Mouse (Mus musculus) midbrain, embryonic 10.5 days (tissue): ENCODE results near the gene Bbs4. TPM values are rescaled to one million over a fixed set of nuclear protein-coding genes. Genes with fewer than 3 reads are reported as not detected.

Experiments
- DNase-seq: peaks from one replicate; pipeline ENCODE4 v3.0.0-alpha.2; 2017; ENCODE audit warnings: low spot score
- H3K27ac ChIP-seq: fragments of 300-500 bp; sonication (generic); replicated peaks from 2 replicates; pipeline ENCODE4 v1.5.1; 2016; ENCODE audit warnings: mild to moderate bottlenecking
- H3K27me3 ChIP-seq: fragments of 300-500 bp; sonication (generic); 2 replicates; pipeline ENCODE4 v1.6.1; 2016; ENCODE audit warnings: low read depth, mild to moderate bottlenecking; ENCODE audit not compliant: poor library complexity, severe bottlenecking
- H3K36me3 ChIP-seq: fragments of 300-500 bp; sonication (generic); 2 replicates; pipeline ENCODE4 v1.6.1; 2016; ENCODE audit warnings: mild to moderate bottlenecking, moderate library complexity
- H3K4me1 ChIP-seq: fragments of 300-500 bp; sonication (generic); 2 replicates; pipeline ENCODE4 v1.6.1; 2016
- H3K4me3 ChIP-seq: fragments of 300-500 bp; sonication (generic); 2 replicates; pipeline ENCODE4 v1.5.1; 2016; ENCODE audit warnings: mild to moderate bottlenecking, moderate library complexity
- H3K9me3 ChIP-seq: fragments of 300-500 bp; sonication (generic); replicated peaks from 2 replicates; pipeline ENCODE4 v1.6.1; 2016; ENCODE audit warnings: mild to moderate bottlenecking
- WGBS: fragments of 180-500 bp; shearing (Covaris S2); methylation state at CpG from one replicate; pipeline ENCODE4 v1.1.7; 2016; 5-methylcytosine and 5-hydroxymethylcytosine counted together
- polyA plus RNA-seq: library from polyadenylated mRNA; unstranded; fragments of >200 nt; fragmentation: Nextera tagmentation; extraction: Ambion mirVana; gene quantifications from 2 replicates; pipeline ENCODE4 v1.2.1, GENCODE M21; 2016

The Bbs4 gene
- polyA plus RNA-seq, 1 experiment from 2014 or later, result 22.6 TPM

DNA sequence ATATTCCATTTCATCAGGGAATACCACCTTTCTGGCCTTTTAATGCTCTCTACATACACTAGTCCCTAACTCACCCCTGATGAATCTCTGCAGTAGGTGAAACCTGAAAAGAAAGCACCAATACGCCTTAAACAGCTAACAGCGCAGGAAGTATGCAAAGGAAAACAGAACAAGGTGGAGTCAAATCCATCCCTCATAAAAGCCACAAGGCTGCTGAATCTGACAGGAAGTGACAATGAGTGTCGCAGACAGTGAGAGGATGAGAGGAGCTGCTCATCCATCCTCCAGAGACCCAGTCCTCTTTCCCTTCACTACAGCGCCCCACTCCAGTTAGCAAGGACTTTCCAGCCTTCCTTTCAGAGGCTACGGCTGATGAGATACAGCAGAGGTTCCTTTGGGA lies 14.9 kb downstream of the Bbs4 start:
- H3K27me3 ChIP-seq, result no peaks in the 10 kb centered on the region
- H3K27ac ChIP-seq, result no peak overlapping the region
- WGBS, result 84% methylated on average over 5 of the region's 5 CpGs
- DNase-seq, result no peak
- no peak overlapping the region for H3K4me3 ChIP-seq
- peaks cover 50% of the 10 kb centered on the region for H3K36me3 ChIP-seq
- no peaks in the 10 kb centered on the region for H3K4me1 ChIP-seq
- H3K9me3 ChIP-seq, result no peaks in the 10 kb centered on the region

DNA sequence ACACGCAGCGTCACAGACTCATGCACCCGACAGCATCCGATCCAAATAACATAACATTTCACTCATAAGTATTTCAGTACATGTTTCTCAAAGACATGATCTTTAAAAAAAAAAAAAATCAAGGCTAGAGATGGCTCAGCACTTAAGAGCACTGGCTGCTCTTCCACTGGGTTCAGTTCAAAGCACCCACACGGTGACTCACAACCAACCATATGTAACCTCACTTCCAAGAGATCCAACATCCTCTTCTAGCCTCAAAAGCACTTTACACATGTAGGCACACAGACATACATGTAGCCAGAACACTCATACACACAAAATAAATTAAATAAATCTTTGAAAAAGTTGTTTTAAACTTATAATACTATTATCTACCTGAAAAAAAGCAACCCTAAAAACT lies 15.4 kb downstream of the Bbs4 start:
- Histone ChIP-seq H3K4me1 (no peaks in the 10 kb centered on the region), H3K36me3 (peaks cover 51% of the 10 kb centered on the region), H3K27ac (no peak overlapping the region), H3K4me3 (no peak overlapping the region), H3K9me3 (no peaks in the 10 kb centered on the region), H3K27me3 (no peaks in the 10 kb centered on the region)
- no peak for DNase-seq
- 97% methylated on average over 5 of the region's 5 CpGs for WGBS

DNA sequence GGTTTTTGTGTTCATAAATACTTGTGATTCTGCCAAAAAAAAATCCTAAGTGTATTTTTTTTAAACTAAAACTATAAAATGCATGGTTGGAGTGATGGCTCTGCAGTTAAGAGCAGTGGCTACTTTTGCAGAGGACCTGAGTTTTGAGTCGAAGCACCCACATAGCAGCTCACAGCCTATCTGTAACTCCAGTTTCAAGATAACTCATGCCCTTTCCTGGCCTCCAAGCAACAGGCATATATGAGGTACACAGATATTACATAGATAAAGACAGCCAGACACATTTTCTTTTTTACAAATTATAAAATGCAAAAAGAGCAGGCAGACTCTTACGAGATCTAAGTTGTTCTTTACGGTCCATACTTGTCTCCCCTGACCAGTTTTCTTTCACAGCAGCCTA lies 16.8 kb downstream of the Bbs4 start:
- peaks cover 51% of the 10 kb centered on the region for H3K36me3 ChIP-seq
- WGBS, result 97% methylated on average over 3 of the region's 3 CpGs
- H3K9me3 ChIP-seq, result no peaks in the 10 kb centered on the region

DNA sequence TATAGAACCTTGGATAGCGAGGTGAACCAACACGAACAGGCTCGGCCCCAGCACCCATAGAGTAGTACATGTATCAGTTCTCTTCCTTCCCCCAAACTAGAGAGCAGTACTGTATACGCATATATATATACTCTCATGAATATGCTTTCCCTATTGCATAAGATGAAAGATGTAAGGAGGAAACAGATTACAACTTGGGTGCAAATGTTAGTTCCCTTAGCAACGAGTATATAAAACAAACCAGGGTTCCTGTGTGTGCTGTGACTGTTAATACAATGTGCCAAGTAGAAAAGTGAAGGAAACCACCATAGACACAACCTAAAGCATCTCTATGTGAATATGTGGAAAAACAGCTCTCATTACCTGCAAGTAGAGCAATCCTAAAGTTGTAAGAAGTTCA lies 23.3 kb downstream of the Bbs4 start:
- DNase-seq, result no peak
- Histone ChIP-seq H3K27me3 (no peaks in the 10 kb centered on the region), H3K9me3 (no peaks in the 10 kb centered on the region), H3K36me3 (peaks cover 79% of the 10 kb centered on the region), H3K4me3 (no peak overlapping the region), H3K27ac (no peak overlapping the region), H3K4me1 (no peaks in the 10 kb centered on the region)
- 94% methylated on average over 5 of the region's 5 CpGs for WGBS

More for the DNA sequence above, 16.8 kb downstream of the Bbs4 start:
- Histone ChIP-seq H3K4me3 (no peak overlapping the region), H3K27me3 (no peaks in the 10 kb centered on the region), H3K27ac (no peak overlapping the region), H3K4me1 (no peaks in the 10 kb centered on the region)
- DNase-seq, result no peak

GRCm38 (mm10) chr9:59324351-59324750 lies 29.0 kb downstream of the Bbs4 start:
- Histone ChIP-seq H3K4me1 (no peaks in the 10 kb centered on the region), H3K36me3 (peaks cover 77% of the 10 kb centered on the region)

DNA sequence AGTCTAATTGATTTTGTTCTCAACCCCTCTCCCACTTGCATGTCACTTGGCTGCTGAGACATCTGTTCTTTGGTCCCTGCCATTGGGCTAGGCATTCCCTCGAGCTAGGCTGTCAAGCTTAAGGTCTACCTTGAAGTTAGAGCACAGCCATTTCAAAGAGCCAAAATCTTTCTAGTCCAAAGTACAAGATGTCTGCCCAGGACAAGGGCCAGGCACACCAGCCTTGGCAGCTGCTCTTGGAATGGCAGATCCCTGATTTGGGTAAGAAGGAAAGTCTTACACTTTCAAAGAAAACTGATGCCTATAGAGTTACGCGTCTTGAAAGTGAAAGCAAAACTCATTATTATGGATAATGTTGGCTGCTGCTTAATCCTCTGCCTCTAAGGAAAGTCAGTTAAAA lies 37.1 kb downstream of the Bbs4 start:
- Histone ChIP-seq H3K27ac (no peak overlapping the region), H3K27me3 (no peaks in the 10 kb centered on the region), H3K4me1 (no peaks in the 10 kb centered on the region), H3K9me3 (no peaks in the 10 kb centered on the region), H3K36me3 (peaks cover 64% of the 10 kb centered on the region), H3K4me3 (no peak overlapping the region)
- 91% methylated on average over 3 of the region's 3 CpGs for WGBS
- no peak for DNase-seq

More at GRCm38 (mm10) chr9:59324351-59324750, 29.0 kb downstream of the Bbs4 start:
- no peak overlapping the region for H3K27ac ChIP-seq
- no peak for DNase-seq
- no peak overlapping the region for H3K4me3 ChIP-seq
- no peaks in the 10 kb centered on the region for H3K27me3 ChIP-seq
- H3K9me3 ChIP-seq, result no peaks in the 10 kb centered on the region

DNA sequence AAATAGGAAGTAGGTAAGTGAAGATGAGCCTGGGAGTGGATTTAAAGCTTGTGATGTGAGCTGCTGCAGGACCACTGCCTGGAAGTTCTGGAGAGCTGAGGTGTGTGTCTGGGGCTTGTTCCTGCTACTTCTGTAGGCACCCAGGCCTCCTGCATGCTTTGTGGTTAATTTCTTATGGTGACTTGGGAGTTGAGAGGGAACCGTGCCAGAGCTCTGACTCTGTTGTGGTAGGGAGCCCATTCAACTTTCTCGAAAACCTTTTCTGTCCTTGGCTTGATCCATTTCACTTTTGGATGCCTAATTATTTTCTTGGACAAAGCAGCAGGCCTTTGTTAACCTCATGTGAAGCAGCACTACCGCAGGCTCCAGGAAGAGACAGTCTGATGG lies 42.0 kb downstream of the Bbs4 start:
- DNase-seq, result no peak
- H3K27ac ChIP-seq, result no peak overlapping the region
- H3K36me3 ChIP-seq, result peaks cover 93% of the 10 kb centered on the region
- no peaks in the 10 kb centered on the region for H3K9me3 ChIP-seq
- WGBS, result 90% methylated on average over 3 of the region's 3 CpGs
- H3K27me3 ChIP-seq, result no peaks in the 10 kb centered on the region
- H3K4me3 ChIP-seq, result no peak overlapping the region
- no peaks in the 10 kb centered on the region for H3K4me1 ChIP-seq

DNA sequence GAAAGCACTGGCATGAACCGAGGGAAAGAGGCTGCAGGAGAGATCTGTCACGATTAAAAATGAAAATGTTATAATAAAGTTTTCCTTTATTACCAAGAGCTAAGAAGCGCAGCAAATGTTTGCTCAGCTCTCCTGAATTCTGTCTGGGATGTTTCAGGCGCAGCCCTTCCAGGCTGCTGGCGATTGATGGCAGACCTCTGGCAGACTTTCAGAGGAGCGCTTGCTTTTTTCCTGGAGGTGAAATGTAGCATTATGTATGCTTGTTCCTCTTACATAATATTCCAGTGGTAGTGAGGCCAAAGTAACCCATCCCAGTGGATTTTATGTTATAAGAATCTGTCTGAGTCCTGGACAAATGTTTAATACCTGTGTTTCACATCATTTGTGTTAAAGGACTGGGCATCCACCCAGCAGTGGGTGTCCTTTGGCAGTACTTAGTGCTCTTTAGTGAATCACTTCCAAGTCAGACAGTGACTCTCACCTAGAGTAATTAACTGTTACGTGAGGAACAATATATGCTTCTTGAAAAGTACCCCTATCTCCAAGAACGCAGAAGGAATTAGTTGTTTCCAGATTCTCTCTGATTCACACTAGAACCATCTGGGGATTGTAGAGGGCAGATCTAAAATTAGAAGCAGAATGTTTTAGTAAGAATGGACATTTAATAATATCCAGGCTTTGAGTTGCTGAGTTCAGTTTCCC lies 42.6 kb downstream of the Bbs4 start:
- Histone ChIP-seq H3K4me3 (no peak overlapping the region), H3K27ac (no peak overlapping the region), H3K9me3 (no peaks in the 10 kb centered on the region), H3K36me3 (peaks cover 93% of the 10 kb centered on the region), H3K27me3 (no peaks in the 10 kb centered on the region), H3K4me1 (no peaks in the 10 kb centered on the region)
- 94% methylated on average over 8 of the region's 8 CpGs for WGBS
- DNase-seq, result no peak

- H3K27ac ChIP-seq, result no peak overlapping the region
- H3K4me3 ChIP-seq, result no peak overlapping the region
- H3K9me3 ChIP-seq, result no peaks in the 10 kb centered on the region
- WGBS, result 90% methylated on average over 2 of the region's 2 CpGs
- peaks cover 93% of the 10 kb centered on the region for H3K36me3 ChIP-seq
- H3K4me1 ChIP-seq, result no peaks in the 10 kb centered on the region
- no peaks in the 10 kb centered on the region for H3K27me3 ChIP-seq
- no peak for DNase-seq
Measured at GRCm38 (mm10) chr9:59307890-59308289, 45.4 kb downstream of the Bbs4 start.

DNA sequence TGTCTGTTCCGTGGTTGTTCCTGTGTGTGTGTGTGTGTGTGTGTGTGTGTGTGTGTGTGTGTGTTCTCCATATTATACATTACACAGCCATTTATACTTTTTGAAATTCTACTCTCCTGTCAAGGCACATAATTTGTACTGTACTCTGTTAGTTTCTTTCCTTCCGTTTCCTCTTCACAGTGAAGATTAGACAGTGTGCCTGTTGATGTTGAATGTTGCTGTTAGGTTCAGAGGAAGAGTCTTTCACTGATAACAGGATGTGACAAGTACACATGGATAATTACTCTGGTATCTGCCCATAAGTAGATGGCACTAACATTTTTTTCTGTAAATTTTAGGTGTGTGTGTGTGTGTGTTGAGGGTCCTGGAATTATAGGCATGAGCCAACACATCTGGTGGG lies 56.9 kb downstream of the Bbs4 start:
- Histone ChIP-seq H3K36me3 (peaks cover 47% of the 10 kb centered on the region), H3K27me3 (no peaks in the 10 kb centered on the region)

GRCm38 (mm10) chr9:59292493-59292875 lies 60.8 kb downstream of the Bbs4 start:
- Histone ChIP-seq H3K36me3 (peaks cover 7% of the 10 kb centered on the region), H3K4me1 (peaks cover 37% of the 10 kb centered on the region), H3K9me3 (no peaks in the 10 kb centered on the region), H3K4me3 (peak overlapping the region; percentile 98), H3K27ac (peak overlapping the region; percentile 95; the same call in 1 of the 2 replicates), H3K27me3 (no peaks in the 10 kb centered on the region)
- no peak for DNase-seq
- WGBS, result 58% methylated on average over 3 of the region's 3 CpGs

More for the DNA sequence above, 56.9 kb downstream of the Bbs4 start:
- H3K9me3 ChIP-seq, result no peaks in the 10 kb centered on the region
- H3K4me1 ChIP-seq, result peaks cover 16% of the 10 kb centered on the region
- no peak overlapping the region for H3K4me3 ChIP-seq
- DNase-seq, result no peak
- WGBS, result 80% methylated on average over 2 of the region's 2 CpGs
- no peak overlapping the region for H3K27ac ChIP-seq

DNA sequence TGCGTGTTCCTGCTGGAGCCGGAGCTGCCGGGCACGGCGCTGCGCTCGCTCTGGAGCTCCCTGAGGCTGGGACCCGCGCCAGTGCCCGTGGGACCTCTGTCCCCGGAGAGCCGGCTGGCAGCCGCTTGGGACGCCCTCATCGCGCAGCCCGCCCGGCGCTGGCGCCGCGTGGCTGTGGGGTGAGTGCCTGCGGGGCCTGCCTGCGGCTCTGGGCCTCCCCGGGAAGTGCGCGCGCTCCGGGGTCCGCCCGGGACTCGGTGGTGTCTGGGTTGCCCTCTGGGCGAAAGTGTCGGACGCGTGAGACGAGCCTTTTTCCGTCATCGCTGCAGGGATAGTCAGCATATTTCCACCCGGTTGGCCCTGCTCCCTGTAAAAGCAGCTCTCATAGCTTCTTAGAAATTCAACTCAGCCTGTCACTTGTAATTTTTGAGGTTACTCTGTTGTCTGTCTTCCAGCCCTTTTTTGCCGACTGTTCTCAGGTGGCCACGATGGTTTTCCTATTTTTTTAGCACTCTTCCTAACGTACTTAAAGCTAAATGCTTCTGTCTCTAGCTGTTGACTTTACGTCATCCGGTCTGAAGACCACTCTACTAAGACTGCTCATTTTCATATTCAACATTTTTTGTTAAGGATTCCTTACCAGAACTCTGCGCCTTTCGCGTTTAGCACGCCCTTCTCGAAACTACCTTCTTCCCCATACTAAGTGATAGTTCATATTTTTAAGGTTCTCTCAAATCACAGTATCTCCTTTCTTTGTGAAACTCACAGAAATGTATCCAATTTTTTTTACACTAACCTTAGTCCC lies 61.4 kb downstream of the Bbs4 start:
- peaks cover 37% of the 10 kb centered on the region for H3K4me1 ChIP-seq
- 2% methylated on average over 50 of the region's 50 CpGs for WGBS

More for the DNA sequence above, 61.4 kb downstream of the Bbs4 start:
- H3K36me3 ChIP-seq, result 0 out of 2 replicates have a peak, but pooled peaks cover 3% of the 10 kb centered on the region
- DNase-seq, result no peak
- H3K27ac ChIP-seq, result peak overlapping the region; percentile 95
- H3K27me3 ChIP-seq, result no peaks in the 10 kb centered on the region
- no peaks in the 10 kb centered on the region for H3K9me3 ChIP-seq
- H3K4me3 ChIP-seq, result peak overlapping the region; percentile 98
